Mouse (Mus musculus): ENCODE data around the gene Vmn2r54. TPM values are rescaled to one million over a fixed set of nuclear protein-coding genes. Genes with fewer than 3 reads are reported as not detected.
"Not testable (repeated sequence)": the region's sequence is repeated elsewhere in the genome, so short reads cannot be mapped to it uniquely, and the experiment has no call there.

The Vmn2r54 gene
- not detected in 2 replicates for polyA plus RNA-seq (2016; fragmentation: Nextera tagmentation; extraction: Ambion mirVana)

- 86% methylated on average over 3 of the region's 4 CpGs for WGBS
- H3K27ac ChIP-seq; H3K4me1 ChIP-seq; H3K27me3 ChIP-seq (ENCODE audit: poor library complexity, severe bottlenecking); H3K4me3 ChIP-seq; H3K36me3 ChIP-seq (replicated peaks); DNase-seq (ENCODE audit: extremely low spot score, low spot score): not testable (repeated sequence)
- peaks cover 16% of the 10 kb centered on the region for H3K9me3 ChIP-seq
Observed at GRCm38 (mm10) chr7:12640219-12640618, at the start of gene Vmn2r54. Gene Vmn2r54 (minus strand): TSS chr7:12640319.

GRCm38 (mm10) chr7:12684903-12685302 is 44.8 kb upstream of the Vmn2r54 start, which contains the start of gene Vmn2r55:
Gene Vmn2r55 (minus strand): TSS chr7:12685003.
- 90% methylated on average over 3 of the region's 3 CpGs for WGBS
- H3K9me3 ChIP-seq, result not testable (repeated sequence)

GRCm38 (mm10) chr7:12608688-12609087 is 31.4 kb downstream of the Vmn2r54 start, which contains the start of gene Vmn2r53:
Gene Vmn2r53 (minus strand): TSS chr7:12608788.
- H3K27ac ChIP-seq, result no peak within 1 kb of the TSS
- DNase-seq (ENCODE audit: extremely low spot score, low spot score), result no peak
- H3K36me3 ChIP-seq (replicated peaks), result no peaks in the 10 kb centered on the region
- H3K4me1 ChIP-seq, result no peaks in the 10 kb centered on the region
- H3K27me3 ChIP-seq (ENCODE audit: poor library complexity, severe bottlenecking), result no peaks in the 10 kb centered on the region
- no peak within 1 kb of the TSS for H3K4me3 ChIP-seq
- peaks cover 50% of the 10 kb centered on the region for H3K9me3 ChIP-seq

More at GRCm38 (mm10) chr7:12684903-12685302, 44.8 kb upstream of the Vmn2r54 start, which contains the start of gene Vmn2r55:
- not testable (repeated sequence) for H3K36me3 ChIP-seq (replicated peaks); H3K27ac ChIP-seq; DNase-seq (ENCODE audit: extremely low spot score, low spot score); H3K4me1 ChIP-seq; H3K27me3 ChIP-seq (ENCODE audit: poor library complexity, severe bottlenecking); H3K4me3 ChIP-seq

Other genes starting within 250 kb of the Vmn2r54 start
- 3.0 and 3.1 TPM in 2 replicates for gene Zfp551, start 217.6 kb downstream of the Vmn2r54 start, polyA plus RNA-seq (2016; fragmentation: Nextera tagmentation; extraction: Ambion mirVana)
- gene Zfp606, start 162.0 kb downstream of the Vmn2r54 start, polyA plus RNA-seq (2016; fragmentation: Nextera tagmentation; extraction: Ambion mirVana), result 32.5 and 33.3 TPM in 2 replicates
- not detected in 2 replicates for gene 2900092C05Rik, start 127.8 kb downstream of the Vmn2r54 start, polyA plus RNA-seq (2016; fragmentation: Nextera tagmentation; extraction: Ambion mirVana)
- gene Vmn2r53, start 31.5 kb downstream of the Vmn2r54 start, polyA plus RNA-seq (2016; fragmentation: Nextera tagmentation; extraction: Ambion mirVana), result not detected in 2 replicates
- gene Vmn2r55, start 44.7 kb upstream of the Vmn2r54 start, polyA plus RNA-seq (2016; fragmentation: Nextera tagmentation; extraction: Ambion mirVana), result not detected in 2 replicates
- gene Vmn2r56, start 94.7 kb upstream of the Vmn2r54 start, polyA plus RNA-seq (2016; fragmentation: Nextera tagmentation; extraction: Ambion mirVana), result not detected in 2 replicates
- gene Zscan18, start 163.3 kb upstream of the Vmn2r54 start, polyA plus RNA-seq (2016; fragmentation: Nextera tagmentation; extraction: Ambion mirVana), result 12.3 and 13.2 TPM in 2 replicates
- 17.8 and 18.4 TPM in 2 replicates for gene Zfp329, start 178.5 kb upstream of the Vmn2r54 start, polyA plus RNA-seq (2016; fragmentation: Nextera tagmentation; extraction: Ambion mirVana)
- gene Zfp110, start 194.4 kb upstream of the Vmn2r54 start, polyA plus RNA-seq (2016; fragmentation: Nextera tagmentation; extraction: Ambion mirVana), result 28.7 and 30.1 TPM in 2 replicates
- 4.4 and 5.1 TPM in 2 replicates for gene Zfp128, start 240.9 kb upstream of the Vmn2r54 start, polyA plus RNA-seq (2016; fragmentation: Nextera tagmentation; extraction: Ambion mirVana)